Mouse (Mus musculus): Measurements from ENCODE around the gene Vav3. TPM values are rescaled to one million over a fixed set of nuclear protein-coding genes. Genes with fewer than 3 reads are reported as not detected.

Vav3 gene
- polyA plus RNA-seq, 1 experiment, result 2.3 TPM

DNA sequence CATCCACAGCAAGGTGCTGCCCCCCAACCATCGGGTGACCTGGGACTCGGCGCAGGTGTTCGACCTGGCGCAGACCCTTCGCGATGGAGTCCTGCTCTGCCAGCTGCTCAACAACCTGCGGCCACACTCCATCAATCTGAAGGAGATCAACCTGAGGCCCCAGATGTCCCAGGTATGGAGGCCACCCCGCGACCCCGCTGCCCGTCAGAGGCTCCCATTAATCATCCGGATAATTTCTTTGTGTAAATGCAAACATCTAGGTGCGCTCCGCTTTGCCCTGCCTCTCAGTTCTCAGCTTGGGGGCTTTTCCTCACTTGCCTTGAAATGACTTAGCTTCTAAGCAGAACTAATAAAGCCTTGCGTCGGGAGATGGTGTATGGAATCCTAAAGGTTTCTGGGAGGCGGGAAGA is 623 bp downstream of the Vav3 start:
- H3K4me3 ChIP-seq (ENCODE audit: low read depth, low read length), result peak overlapping the region; percentile 84
- peaks cover 10% of the 10 kb centered on the region; the same call in 1 of the 2 replicates for H3K27me3 ChIP-seq (ENCODE audit: control insufficient read depth, insufficient read depth, low read length, poor library complexity, severe bottlenecking)
- no peaks in the 10 kb centered on the region for H3K36me3 ChIP-seq (ENCODE audit: control insufficient read depth, insufficient read depth, low read length, poor library complexity, severe bottlenecking)
- TF ChIP-seq POLR2A (IDR thresholded peaks at IDR 0.05; ENCODE audit: insufficient read depth, low read length), result no peak
- TF ChIP-seq CTCF (IDR thresholded peaks at IDR 0.05; ENCODE audit: low read depth, low read length), result no peak
- no peak for TF ChIP-seq EP300 (IDR thresholded peaks at IDR 0.05; ENCODE audit: insufficient read depth, low read depth, low read length)
- H3K9ac ChIP-seq (ENCODE audit: low read depth, poor library complexity, severe bottlenecking), result peak overlapping the region; percentile 83
- no peak overlapping the region for H3K27ac ChIP-seq (ENCODE audit: insufficient read depth, low read length)
- H3K9me3 ChIP-seq (replicated peaks; ENCODE audit: control insufficient read depth, insufficient read depth, low read length, poor library complexity, severe bottlenecking), result no peaks in the 10 kb centered on the region
- no peaks in the 10 kb centered on the region for H3K4me1 ChIP-seq (ENCODE audit: control insufficient read depth, insufficient read depth, low read length)

DNA sequence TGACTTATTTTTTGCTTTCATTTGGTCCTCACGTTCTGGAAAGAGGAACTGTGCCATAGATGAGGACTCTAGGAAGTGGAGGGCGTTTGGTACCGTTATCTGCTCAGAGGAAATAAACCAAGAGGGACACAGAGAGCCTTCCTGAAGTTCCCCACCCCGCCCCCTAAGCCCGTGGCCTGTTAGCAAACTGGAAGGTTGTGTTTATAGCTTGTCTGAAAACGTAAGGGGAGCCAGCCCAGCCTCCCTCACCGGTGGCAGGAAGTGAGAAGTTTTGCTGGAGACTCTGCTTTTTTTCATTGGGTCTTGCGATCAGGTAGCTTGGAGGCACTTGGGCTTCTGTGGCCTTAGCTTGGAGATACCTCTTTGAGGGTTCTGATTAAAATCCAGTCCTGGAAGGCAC is 1.2 kb downstream of the Vav3 start:
- Histone ChIP-seq H3K4me1 (ENCODE audit: control insufficient read depth, insufficient read depth, low read length) (no peaks in the 10 kb centered on the region), H3K27me3 (ENCODE audit: control insufficient read depth, insufficient read depth, low read length, poor library complexity, severe bottlenecking) (peaks cover 10% of the 10 kb centered on the region; the same call in 1 of the 2 replicates), H3K4me3 (ENCODE audit: low read depth, low read length) (no peak overlapping the region), H3K36me3 (ENCODE audit: control insufficient read depth, insufficient read depth, low read length, poor library complexity, severe bottlenecking) (no peaks in the 10 kb centered on the region), H3K9me3 (replicated peaks; ENCODE audit: control insufficient read depth, insufficient read depth, low read length, poor library complexity, severe bottlenecking) (no peaks in the 10 kb centered on the region), H3K27ac (ENCODE audit: insufficient read depth, low read length) (no peak overlapping the region), H3K9ac (ENCODE audit: low read depth, poor library complexity, severe bottlenecking) (no peak overlapping the region)
- TF ChIP-seq CTCF (IDR thresholded peaks at IDR 0.05; ENCODE audit: low read depth, low read length) (no peak), EP300 (IDR thresholded peaks at IDR 0.05; ENCODE audit: insufficient read depth, low read depth, low read length) (no peak)

DNA sequence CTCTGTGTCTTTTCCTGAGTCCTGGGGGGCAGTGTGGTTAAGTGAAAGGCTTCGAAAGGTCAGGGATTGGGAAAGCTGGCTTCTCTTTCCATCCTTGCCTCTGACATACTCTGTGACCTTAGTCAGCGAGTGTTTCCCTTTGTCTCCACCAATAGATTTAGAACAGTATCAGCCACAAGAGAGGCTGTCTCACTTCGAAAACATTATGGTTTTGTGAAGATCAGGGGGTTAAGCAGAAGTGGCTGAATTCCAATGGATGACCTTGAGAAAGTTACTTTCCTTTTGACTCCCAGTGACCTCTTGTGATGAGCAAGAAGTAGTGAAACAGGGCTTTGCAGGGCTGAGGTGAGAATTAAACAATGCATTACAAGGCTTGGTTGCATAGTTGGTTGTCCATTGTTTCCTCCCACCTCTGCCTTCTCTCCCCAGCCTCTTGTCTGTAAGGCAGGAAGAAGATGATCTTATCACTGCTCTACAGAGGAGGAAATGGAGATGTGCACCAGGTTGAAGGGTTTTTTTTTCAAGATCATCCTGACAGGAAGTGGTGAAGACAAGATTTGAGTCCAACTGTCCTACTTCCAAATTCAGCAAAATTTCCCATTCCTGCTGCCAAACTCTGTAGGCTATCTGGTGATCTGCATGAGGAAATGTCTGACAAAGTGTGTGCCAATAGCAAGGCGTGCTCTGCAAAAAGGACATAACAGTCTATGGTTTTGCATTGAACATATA is 11.7 kb downstream of the Vav3 start:
- Histone ChIP-seq H3K9me3 (replicated peaks; ENCODE audit: control insufficient read depth, insufficient read depth, low read length, poor library complexity, severe bottlenecking) (no peaks in the 10 kb centered on the region), H3K4me3 (ENCODE audit: low read depth, low read length) (no peak overlapping the region), H3K9ac (ENCODE audit: low read depth, poor library complexity, severe bottlenecking) (no peak overlapping the region), H3K36me3 (ENCODE audit: control insufficient read depth, insufficient read depth, low read length, poor library complexity, severe bottlenecking) (no peaks in the 10 kb centered on the region), H3K27ac (ENCODE audit: insufficient read depth, low read length) (no peak overlapping the region), H3K4me1 (ENCODE audit: control insufficient read depth, insufficient read depth, low read length) (no peaks in the 10 kb centered on the region), H3K27me3 (ENCODE audit: control insufficient read depth, insufficient read depth, low read length, poor library complexity, severe bottlenecking) (no peaks in the 10 kb centered on the region)
- TF ChIP-seq CTCF (IDR thresholded peaks at IDR 0.05; ENCODE audit: low read depth, low read length) (no peak), POLR2A (IDR thresholded peaks at IDR 0.05; ENCODE audit: insufficient read depth, low read length) (no peak), EP300 (IDR thresholded peaks at IDR 0.05; ENCODE audit: insufficient read depth, low read depth, low read length) (no peak)

DNA sequence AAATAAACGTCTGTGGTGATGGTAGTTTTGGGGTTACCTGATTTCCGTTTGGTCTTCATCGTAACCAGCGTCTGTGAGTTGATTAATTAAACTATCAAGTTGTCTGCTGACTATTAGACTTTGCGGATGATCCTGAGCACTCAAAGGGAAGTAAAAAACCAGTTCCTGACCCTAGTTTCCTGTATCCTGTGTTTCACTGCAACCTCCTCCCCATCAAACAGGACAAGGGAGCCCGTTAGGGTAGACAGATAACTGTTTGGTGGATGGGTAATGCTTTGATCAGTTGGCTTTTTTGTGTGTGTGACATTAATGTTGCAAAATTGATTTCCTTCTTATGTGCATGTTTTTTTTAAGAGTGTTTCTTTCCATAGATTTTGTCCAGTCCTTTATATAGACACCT is 12.2 kb downstream of the Vav3 start:
- no peaks in the 10 kb centered on the region for H3K27me3 ChIP-seq (ENCODE audit: control insufficient read depth, insufficient read depth, low read length, poor library complexity, severe bottlenecking)
- H3K9ac ChIP-seq (ENCODE audit: low read depth, poor library complexity, severe bottlenecking), result no peak overlapping the region
- no peaks in the 10 kb centered on the region for H3K4me1 ChIP-seq (ENCODE audit: control insufficient read depth, insufficient read depth, low read length)
- H3K27ac ChIP-seq (ENCODE audit: insufficient read depth, low read length), result no peak overlapping the region
- H3K4me3 ChIP-seq (ENCODE audit: low read depth, low read length), result no peak overlapping the region
- no peaks in the 10 kb centered on the region for H3K36me3 ChIP-seq (ENCODE audit: control insufficient read depth, insufficient read depth, low read length, poor library complexity, severe bottlenecking)
- TF ChIP-seq POLR2A (IDR thresholded peaks at IDR 0.05; ENCODE audit: insufficient read depth, low read length) (no peak), EP300 (IDR thresholded peaks at IDR 0.05; ENCODE audit: insufficient read depth, low read depth, low read length) (no peak), CTCF (IDR thresholded peaks at IDR 0.05; ENCODE audit: low read depth, low read length) (no peak)
- no peaks in the 10 kb centered on the region for H3K9me3 ChIP-seq (replicated peaks; ENCODE audit: control insufficient read depth, insufficient read depth, low read length, poor library complexity, severe bottlenecking)

DNA sequence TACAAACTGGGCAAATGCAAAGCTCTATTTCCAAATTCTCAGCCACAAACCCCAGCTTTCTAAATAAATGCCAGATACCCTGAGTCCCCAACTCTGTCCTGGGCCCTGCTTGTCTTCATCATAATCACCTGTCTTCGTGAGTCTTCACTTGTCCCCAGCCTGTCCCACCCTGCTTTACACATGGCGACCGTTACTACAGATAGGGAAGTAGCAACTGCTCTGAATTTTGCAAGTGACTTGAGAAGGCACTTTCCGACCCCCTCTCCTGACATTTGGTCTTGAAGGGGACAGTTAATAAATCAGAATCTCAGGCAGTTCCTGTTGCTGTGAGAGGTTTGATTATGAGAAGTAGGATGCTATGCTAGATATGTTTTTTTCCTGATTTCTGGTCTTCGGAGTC is 13.4 kb downstream of the Vav3 start:
- Histone ChIP-seq H3K4me1 (ENCODE audit: control insufficient read depth, insufficient read depth, low read length) (no peaks in the 10 kb centered on the region), H3K9ac (ENCODE audit: low read depth, poor library complexity, severe bottlenecking) (no peak overlapping the region), H3K27me3 (ENCODE audit: control insufficient read depth, insufficient read depth, low read length, poor library complexity, severe bottlenecking) (no peaks in the 10 kb centered on the region), H3K27ac (ENCODE audit: insufficient read depth, low read length) (no peak overlapping the region), H3K36me3 (ENCODE audit: control insufficient read depth, insufficient read depth, low read length, poor library complexity, severe bottlenecking) (no peaks in the 10 kb centered on the region), H3K9me3 (replicated peaks; ENCODE audit: control insufficient read depth, insufficient read depth, low read length, poor library complexity, severe bottlenecking) (no peaks in the 10 kb centered on the region), H3K4me3 (ENCODE audit: low read depth, low read length) (no peak overlapping the region)
- TF ChIP-seq EP300 (IDR thresholded peaks at IDR 0.05; ENCODE audit: insufficient read depth, low read depth, low read length), result no peak
- no peak for TF ChIP-seq CTCF (IDR thresholded peaks at IDR 0.05; ENCODE audit: low read depth, low read length)
- TF ChIP-seq POLR2A (IDR thresholded peaks at IDR 0.05; ENCODE audit: insufficient read depth, low read length), result no peak

DNA sequence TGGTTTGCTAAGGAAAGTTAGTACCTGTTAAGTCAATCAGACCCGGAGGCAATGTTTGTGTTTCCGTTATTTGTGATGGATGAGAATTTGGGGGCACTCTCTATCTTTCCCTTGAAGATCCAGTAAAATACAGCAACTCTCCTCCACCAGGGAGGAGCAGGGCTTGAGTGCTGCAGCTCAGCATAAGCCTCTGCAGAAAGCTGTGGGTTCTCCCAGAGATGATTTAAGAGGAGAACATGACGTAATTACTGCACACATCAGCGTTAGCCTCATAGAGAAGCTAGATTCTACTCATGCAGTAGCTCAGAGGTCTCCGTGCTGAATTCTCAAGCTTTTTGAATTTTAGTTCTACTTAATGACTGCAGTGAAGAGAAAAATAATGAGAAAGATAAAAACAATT is 14.7 kb downstream of the Vav3 start:
- no peak overlapping the region for H3K9ac ChIP-seq (ENCODE audit: low read depth, poor library complexity, severe bottlenecking)
- no peak overlapping the region for H3K4me3 ChIP-seq (ENCODE audit: low read depth, low read length)
- no peak overlapping the region for H3K27ac ChIP-seq (ENCODE audit: insufficient read depth, low read length)
- H3K9me3 ChIP-seq (replicated peaks; ENCODE audit: control insufficient read depth, insufficient read depth, low read length, poor library complexity, severe bottlenecking), result no peaks in the 10 kb centered on the region
- H3K27me3 ChIP-seq (ENCODE audit: control insufficient read depth, insufficient read depth, low read length, poor library complexity, severe bottlenecking), result no peaks in the 10 kb centered on the region
- TF ChIP-seq CTCF (IDR thresholded peaks at IDR 0.05; ENCODE audit: low read depth, low read length) (no peak), EP300 (IDR thresholded peaks at IDR 0.05; ENCODE audit: insufficient read depth, low read depth, low read length) (no peak), POLR2A (IDR thresholded peaks at IDR 0.05; ENCODE audit: insufficient read depth, low read length) (no peak)
- H3K36me3 ChIP-seq (ENCODE audit: control insufficient read depth, insufficient read depth, low read length, poor library complexity, severe bottlenecking), result no peaks in the 10 kb centered on the region
- no peaks in the 10 kb centered on the region for H3K4me1 ChIP-seq (ENCODE audit: control insufficient read depth, insufficient read depth, low read length)
